Mouse (Mus musculus) midbrain, postnatal 0 days (tissue): ENCODE data around the gene Nup133. TPM values are rescaled to one million over a fixed set of nuclear protein-coding genes. Genes with fewer than 3 reads are reported as not detected.

ENCODE experiments used
- ATAC-seq: fragments of 200-750 bp; cut with Nextera tagmentation; 2 replicates; pipeline ENCODE4 v1.8.0; 2017; ENCODE audit warnings: moderate number of reproducible peaks, mild to moderate bottlenecking, moderate TSS enrichment, moderate library complexity; ENCODE audit not compliant: low FRiP score
- DNase-seq: peaks from one replicate; pipeline ENCODE4 v3.0.0-alpha.2; 2015; ENCODE audit warnings: low spot score
- H3K27ac ChIP-seq: fragments of 300-500 bp; sonication (generic); 2 replicates; pipeline ENCODE4 v1.5.1; 2014; ENCODE audit warnings: low read depth, mild to moderate bottlenecking, low read length, mixed read lengths
- H3K27me3 ChIP-seq: fragments of 300-500 bp; sonication (generic); 2 replicates; pipeline ENCODE4 v1.6.1; 2014; ENCODE audit warnings: low read length, control low read depth, mixed read lengths; ENCODE audit not compliant: insufficient read depth
- H3K36me3 ChIP-seq: fragments of 300-500 bp; sonication (generic); 2 replicates; pipeline ENCODE4 v1.6.1; 2014; ENCODE audit warnings: low read length, control low read depth, mixed read lengths; ENCODE audit not compliant: insufficient read depth
- H3K4me1 ChIP-seq: fragments of 300-500 bp; sonication (generic); 2 replicates; pipeline ENCODE4 v1.6.1; 2014; ENCODE audit warnings: mild to moderate bottlenecking, control low read depth, antibody characterized with exemption, low read length, mixed read lengths; ENCODE audit not compliant: insufficient read depth
- H3K4me2 ChIP-seq: fragments of 300-500 bp; sonication (generic); 2 replicates; pipeline ENCODE4 v1.6.1; 2014; ENCODE audit warnings: low read depth, mild to moderate bottlenecking, low read length, mixed read lengths; ENCODE audit not compliant: poor library complexity, severe bottlenecking
- H3K4me3 ChIP-seq: fragments of 300-500 bp; sonication (generic); 2 replicates; pipeline ENCODE4 v1.5.1; 2014; ENCODE audit warnings: low read depth, mild to moderate bottlenecking, low read length, moderate library complexity
- H3K9ac ChIP-seq: fragments of 300-500 bp; sonication (generic); replicated peaks from 2 replicates; pipeline ENCODE4 v1.6.1; 2014; ENCODE audit warnings: mild to moderate bottlenecking, low read length, moderate library complexity, mixed read lengths; ENCODE audit not compliant: poor library complexity, severe bottlenecking
- H3K9me3 ChIP-seq: fragments of 300-500 bp; sonication (generic); 2 replicates; pipeline ENCODE4 v1.6.1; 2016; ENCODE audit warnings: low read length, control low read depth
- CTCF ChIP-seq: IDR thresholded peaks from 2 replicates; pipeline ENCODE4 v1.5.1; 2016; ENCODE audit warnings: antibody characterized with exemption, mild to moderate bottlenecking
- WGBS: fragments of 180-500 bp; shearing (Covaris S2); extraction: QIAGEN DNeasy Blood & Tissue Kit; methylation state at CpG from one replicate; pipeline ENCODE4 v1.1.7; 2014; 5-methylcytosine and 5-hydroxymethylcytosine counted together
- polyA plus RNA-seq: library from polyadenylated mRNA; unstranded; fragments of >200 nt; fragmentation: Nextera tagmentation; extraction: Ambion mirVana; gene quantifications from 2 replicates; pipeline ENCODE4 v1.2.1, GENCODE M21; 2015
- total RNA-seq: library from RNA; depleted of rRNA; stranded (reverse); fragments of >200 nt; gene quantifications from 2 replicates; pipeline ENCODE4 v1.2.3, GENCODE M21; 2014

Gene Nup133
- total and polyA plus RNA-seq, 2 experiments from 2014 or later, result 16.1 to 19.4 TPM

- Histone ChIP-seq H3K36me3 (peaks cover 57% of the 10 kb centered on the region), H3K27ac (no peak overlapping the region), H3K4me3 (no peak overlapping the region), H3K4me1 (no peaks in the 10 kb centered on the region), H3K4me2 (no peak overlapping the region), H3K9me3 (no peaks in the 10 kb centered on the region), H3K27me3 (no peaks in the 10 kb centered on the region), H3K9ac (no peak overlapping the region)
- ATAC-seq (no peak), DNase-seq (no peak)
- TF ChIP-seq CTCF, result no peak
- WGBS, result 93% methylated on average over 6 of the region's 6 CpGs
Observed at GRCm38 (mm10) chr8:123907604-123908003, 41.5 kb downstream of the Nup133 start.

DNA sequence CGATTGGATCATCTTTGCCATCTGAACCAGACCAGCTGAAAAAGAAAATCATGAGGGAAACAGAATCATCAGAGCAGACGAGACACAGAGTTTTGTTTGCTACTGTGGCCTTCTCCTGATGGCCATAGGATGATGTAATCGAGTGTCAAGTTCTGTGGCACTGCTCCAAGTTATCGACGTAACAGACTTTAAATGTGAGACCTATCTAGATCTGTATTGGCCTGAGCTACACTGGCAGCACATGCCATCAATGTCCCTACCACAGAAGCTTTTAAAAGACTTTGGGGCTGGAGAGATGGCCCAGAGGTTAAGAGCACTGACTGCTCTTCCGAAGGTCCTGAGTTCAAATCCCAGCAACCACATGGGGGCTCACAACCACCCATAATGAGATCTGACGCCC lies 46.4 kb downstream of the Nup133 start:
- TF ChIP-seq CTCF, result no peak
- no peak overlapping the region for H3K27ac ChIP-seq
- peaks cover 49% of the 10 kb centered on the region for H3K36me3 ChIP-seq
- no peaks in the 10 kb centered on the region for H3K9me3 ChIP-seq
- no peak overlapping the region for H3K4me3 ChIP-seq
- WGBS, result 85% methylated on average over 7 of the region's 7 CpGs
- DNase-seq, result no peak
- no peak overlapping the region for H3K4me2 ChIP-seq
- H3K9ac ChIP-seq, result no peak overlapping the region
- no peaks in the 10 kb centered on the region for H3K27me3 ChIP-seq
- H3K4me1 ChIP-seq, result no peaks in the 10 kb centered on the region
- ATAC-seq, result no peak

DNA sequence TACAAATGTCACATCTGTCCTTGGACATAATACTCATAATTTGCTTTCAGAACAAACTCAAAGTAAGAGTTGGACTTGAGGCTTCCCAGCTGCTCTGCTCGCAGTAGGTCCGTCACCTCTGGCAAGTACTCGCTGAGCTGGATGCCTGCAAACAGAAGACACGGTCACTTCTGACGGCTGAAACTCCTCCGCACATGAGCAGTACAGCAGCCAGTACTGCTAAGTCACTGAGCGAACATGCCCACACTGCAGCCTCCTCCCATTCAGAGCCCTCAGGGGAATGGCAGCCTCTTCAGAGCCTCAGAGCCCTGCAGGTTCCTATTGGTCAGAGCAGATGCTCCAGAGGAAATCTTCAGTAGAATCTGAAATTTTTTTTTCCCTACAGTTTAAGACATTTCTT lies 49.7 kb downstream of the Nup133 start:
- 89% methylated on average over 7 of the region's 7 CpGs for WGBS
- no peaks in the 10 kb centered on the region for H3K9me3 ChIP-seq

GRCm38 (mm10) chr8:123898576-123898975 lies 50.5 kb downstream of the Nup133 start:
- H3K4me2 ChIP-seq, result no peak overlapping the region
- no peaks in the 10 kb centered on the region for H3K9me3 ChIP-seq
- H3K4me1 ChIP-seq, result no peaks in the 10 kb centered on the region
- 86% methylated on average over 5 of the region's 5 CpGs for WGBS
- DNase-seq (no peak), ATAC-seq (no peak)
- H3K27ac ChIP-seq, result no peak overlapping the region
- H3K27me3 ChIP-seq, result peaks cover 13% of the 10 kb centered on the region; the same call in 1 of the 2 replicates
- H3K36me3 ChIP-seq, result peaks cover 27% of the 10 kb centered on the region
- no peak overlapping the region for H3K4me3 ChIP-seq
- H3K9ac ChIP-seq, result no peak overlapping the region
- no peak for TF ChIP-seq CTCF

More for the DNA sequence above, 49.7 kb downstream of the Nup133 start:
- Histone ChIP-seq H3K4me1 (no peaks in the 10 kb centered on the region), H3K27me3 (peaks cover 8% of the 10 kb centered on the region; the same call in 1 of the 2 replicates), H3K27ac (no peak overlapping the region), H3K36me3 (peaks cover 35% of the 10 kb centered on the region), H3K4me2 (no peak overlapping the region), H3K4me3 (no peak overlapping the region), H3K9ac (no peak overlapping the region)
- no peak for TF ChIP-seq CTCF
- DNase-seq, result no peak
- no peak for ATAC-seq

- 62% methylated on average over 10 of the region's 10 CpGs for WGBS
- no peak for TF ChIP-seq CTCF
- H3K9me3 ChIP-seq, result no peaks in the 10 kb centered on the region
Observed at GRCm38 (mm10) chr8:123896774-123897173, 52.3 kb downstream of the Nup133 start.

GRCm38 (mm10) chr8:123896366-123896761 lies 52.7 kb downstream of the Nup133 start:
- no peak overlapping the region for H3K4me3 ChIP-seq
- H3K4me1 ChIP-seq, result no peaks in the 10 kb centered on the region; the same call in 1 of the 2 replicates
- no peak for ATAC-seq
- DNase-seq, result no peak
- 66% methylated on average over 14 of the region's 14 CpGs for WGBS
- no peak for TF ChIP-seq CTCF
- no peaks in the 10 kb centered on the region for H3K9me3 ChIP-seq
- peaks cover 6% of the 10 kb centered on the region for H3K36me3 ChIP-seq
- H3K4me2 ChIP-seq, result no peak overlapping the region
- H3K27ac ChIP-seq, result no peak overlapping the region
- peaks cover 20% of the 10 kb centered on the region for H3K27me3 ChIP-seq
- no peak overlapping the region for H3K9ac ChIP-seq

More at GRCm38 (mm10) chr8:123896774-123897173, 52.3 kb downstream of the Nup133 start:
- H3K4me2 ChIP-seq, result no peak overlapping the region
- no peaks in the 10 kb centered on the region for H3K4me1 ChIP-seq
- DNase-seq (no peak), ATAC-seq (no peak)
- H3K4me3 ChIP-seq, result no peak overlapping the region
- no peak overlapping the region for H3K9ac ChIP-seq
- peaks cover 10% of the 10 kb centered on the region for H3K36me3 ChIP-seq
- no peak overlapping the region for H3K27ac ChIP-seq
- peaks cover 20% of the 10 kb centered on the region for H3K27me3 ChIP-seq
